In the genomic region with DNA sequence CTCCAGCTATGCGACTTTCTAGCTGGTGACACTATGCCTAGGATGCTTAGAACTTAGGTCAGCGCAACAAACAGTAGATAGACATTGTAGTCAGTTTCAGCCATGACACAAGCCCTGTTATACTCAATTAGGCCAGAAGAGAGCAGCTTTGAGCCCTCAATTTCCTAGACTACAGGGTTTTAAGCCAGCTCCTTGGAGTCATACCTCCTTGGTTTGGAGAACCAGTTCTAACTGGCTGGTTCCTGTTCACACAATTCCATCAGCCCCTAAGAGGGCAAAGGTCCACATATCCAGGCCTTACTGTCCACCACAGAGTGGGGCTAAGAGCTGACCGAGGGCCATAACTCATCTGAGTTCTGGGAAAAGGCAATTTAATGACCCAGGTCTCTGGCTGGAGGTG, we compare ENCODE assay signal across 10 mouse cellular contexts. TPM values are rescaled to one million over a fixed set of nuclear protein-coding genes. Genes with fewer than 3 reads are reported as not detected.
DNase-seq lines count a peak whose midpoint lies in the region; ATAC-seq and TF ChIP-seq lines count a peak whose summit lies in the region.
"Had no signal": no experiment of that assay in that cellular context is flagged by ENCODE, and none has a peak within 500 bp of the region (broad histone marks: within the 10 kb centered on the region; RNA-seq: fewer than 3 reads in every experiment).

No protein-coding gene starts in this region.

- no peak overlapping the region for H3K4me3 ChIP-seq in ES-E14 (ENCODE audit: insufficient read depth in 1 of 2, low read depth in 1 of 2, low read length in 2 of 2, poor library complexity in 1 of 2, severe bottlenecking in 1 of 2)
- no peak overlapping the region for H3K4me3 ChIP-seq in heart, postnatal 0 days (ENCODE audit: low read depth, low read length)
- H3K4me3 ChIP-seq in midbrain, embryonic 13.5 days (replicated peaks), result no peak overlapping the region
- H3K4me3 ChIP-seq: embryonic facial prominence, embryonic 12.5 days had no signal

- H3K9me3 ChIP-seq in ES-E14 (ENCODE audit: control insufficient read depth, insufficient read depth, low read depth, low read length), result no peaks in the 10 kb centered on the region
- no peaks in the 10 kb centered on the region for H3K9me3 ChIP-seq in heart, postnatal 0 days (replicated peaks; ENCODE audit: control insufficient read depth, low read length)
- no peaks in the 10 kb centered on the region for H3K9me3 ChIP-seq in midbrain, embryonic 13.5 days
- H3K9me3 ChIP-seq: embryonic facial prominence, embryonic 12.5 days; megakaryocyte, embryonic 14.5 days had no signal

- TF ChIP-seq EP300 in heart, postnatal 0 days (IDR thresholded peaks at IDR 0.05; ENCODE audit: low read depth), result no peak

- no peak overlapping the region for H3K27ac ChIP-seq in ES-E14 (ENCODE audit: insufficient read depth, low read depth, low read length, poor library complexity, severe bottlenecking)
- H3K27ac ChIP-seq in heart, postnatal 0 days (ENCODE audit: low read depth), result no peak overlapping the region
- H3K27ac ChIP-seq in midbrain, embryonic 13.5 days, result no peak overlapping the region
- H3K27ac ChIP-seq: embryonic facial prominence, embryonic 12.5 days had no signal

- H3K4me2 ChIP-seq in heart, postnatal 0 days (ENCODE audit: low read depth, low read length), result no peak overlapping the region
- no peak overlapping the region for H3K4me2 ChIP-seq in midbrain, embryonic 13.5 days (replicated peaks)
- H3K4me2 ChIP-seq: embryonic facial prominence, embryonic 12.5 days had no signal

- 56% methylated on average over 3 of the region's 3 CpGs for WGBS in heart, postnatal 0 days
- WGBS in midbrain, embryonic 13.5 days, result 54% methylated on average over 3 of the region's 3 CpGs

- in situ Hi-C loops in ES-E14 (cut with MboI; ENCODE audit: low sequenced_read_pairs in 2 of 2, unreplicated experiment in 2 of 2), result no loop called here

- peak; percentile 60 for TF ChIP-seq CTCF in heart, postnatal 0 days (IDR thresholded peaks at IDR 0.05; ENCODE audit: low read depth)

- DNase-seq in layer of hippocampus, adult 11-12 months (ENCODE audit: low spot score), result peak; percentile 73
- no peak for DNase-seq in layer of hippocampus, postnatal 36 days
- DNase-seq in ES-E14 (ENCODE audit: low read depth, low spot score), result no peak
- DNase-seq in cerebellum, postnatal 36 days, result peak; percentile 60 to 75
- peak; percentile 75 for DNase-seq in heart, postnatal 0 days (ENCODE audit: low spot score)
- DNase-seq in layer of hippocampus, postnatal 10 days (ENCODE audit: low spot score in 2 of 2), result peak; percentile 66 to 72
- DNase-seq in Muller cell, postnatal 12 days (ENCODE audit: inconsistent ontology term), result no peak

- peaks cover 13% of the 10 kb centered on the region; the same call in 1 of the 2 replicates for H3K27me3 ChIP-seq in heart, postnatal 0 days (ENCODE audit: control insufficient read depth, insufficient read depth, low read length)
- H3K27me3 ChIP-seq in midbrain, embryonic 13.5 days, result peaks cover 9% of the 10 kb centered on the region; the same call in 1 of the 2 replicates

- ATAC-seq in heart, postnatal 0 days (ENCODE audit: insufficient read depth, low read depth), result peak; percentile 34
- ATAC-seq in midbrain, embryonic 13.5 days, result 0 out of 2 replicates have a peak, but pooled peaks have one; percentile 14

- no peak overlapping the region for H3K9ac ChIP-seq in ES-E14 (ENCODE audit: insufficient read depth, low read depth, low read length, poor library complexity, severe bottlenecking)
- H3K9ac ChIP-seq in heart, postnatal 0 days (replicated peaks; ENCODE audit: low read depth, low read length), result no peak overlapping the region
- no peak overlapping the region for H3K9ac ChIP-seq in midbrain, embryonic 13.5 days (replicated peaks)
- H3K9ac ChIP-seq: embryonic facial prominence, embryonic 12.5 days had no signal

- H3K36me3 ChIP-seq in ES-E14 (ENCODE audit: control insufficient read depth, insufficient read depth, low read length, poor library complexity, severe bottlenecking), result no peaks in the 10 kb centered on the region
- H3K36me3 ChIP-seq in heart, postnatal 0 days (replicated peaks; ENCODE audit: control insufficient read depth, insufficient read depth, low read length), result no peaks in the 10 kb centered on the region
- no peaks in the 10 kb centered on the region for H3K36me3 ChIP-seq in midbrain, embryonic 13.5 days
- H3K36me3 ChIP-seq: embryonic facial prominence, embryonic 12.5 days had no signal

- peaks cover 2 to 5% of the 10 kb centered on the region in 2 experiments; a peak in 3 of 4 replicates for H3K4me1 ChIP-seq in ES-E14 (ENCODE audit: control insufficient read depth in 2 of 2, insufficient read depth in 2 of 2, low read length in 2 of 2, poor library complexity in 1 of 2)
- peaks cover 24% of the 10 kb centered on the region for H3K4me1 ChIP-seq in heart, postnatal 0 days (ENCODE audit: control insufficient read depth, insufficient read depth)
- H3K4me1 ChIP-seq in midbrain, embryonic 13.5 days (replicated peaks), result peaks cover 19% of the 10 kb centered on the region
- H3K4me1 ChIP-seq: embryonic facial prominence, embryonic 12.5 days had no signal

TF ChIP-seq in ES-E14, 5 proteins besides CTCF, POLR2A, EP300 and RAD21:
- TF ChIP-seq ZC3H11A (IDR thresholded peaks at IDR 0.05; ENCODE audit: borderline replicate concordance, low read depth, low read length) (peak; percentile 36; the same call in 1 of the 2 replicates), ZNF384 (IDR thresholded peaks at IDR 0.05; ENCODE audit: low read depth, low read length) (no peak)

RNA-seq across cellular contexts. Expression of a gene that starts 3.2 kb away (rescaled TPM):
- total RNA-seq in layer of hippocampus, postnatal 36 days (2021), result 1 to 10 TPM in 1 of 2 experiments, under 1 TPM in 1; 0.63 to 1.1 TPM
- 7.4 and 8.0 TPM in 2 replicates for total RNA-seq in ES-E14 (2012; rRNA removed)
- 0.76 and 2.6 TPM in 2 replicates for total RNA-seq in heart, postnatal 0 days (2014; rRNA removed; ENCODE audit: low replicate concordance)
- polyA plus RNA-seq in heart, postnatal 0 days (2015; fragmentation: Nextera tagmentation; extraction: Ambion mirVana), result 2.0 and 2.2 TPM in 2 replicates
- 1 to 10 TPM; 3.1 TPM for total RNA-seq in layer of hippocampus, postnatal 10 days (2021)
- 53.5 and 56.3 TPM in 2 replicates for polyA plus RNA-seq in midbrain, embryonic 13.5 days (2015; fragmentation: Nextera tagmentation; extraction: Ambion mirVana)

RNA-seq across cellular contexts. Expression of a gene that starts 14.3 kb away (rescaled TPM):
- total RNA-seq in layer of hippocampus, postnatal 36 days (2021), result 1 to 10 TPM; 3.0 to 3.3 TPM
- 1.2 and 2.8 TPM in 2 replicates for total RNA-seq in ES-E14 (2012; rRNA removed)
- 0.12 and 2.3 TPM in 2 replicates for total RNA-seq in heart, postnatal 0 days (2014; rRNA removed; ENCODE audit: low replicate concordance)
- polyA plus RNA-seq in heart, postnatal 0 days (2015; fragmentation: Nextera tagmentation; extraction: Ambion mirVana), result 0.68 and 0.95 TPM in 2 replicates
- 10 to 100 TPM; 11.1 to 11.5 TPM for total RNA-seq in layer of hippocampus, postnatal 10 days (2021)
- 6.3 and 6.7 TPM in 2 replicates for polyA plus RNA-seq in midbrain, embryonic 13.5 days (2015; fragmentation: Nextera tagmentation; extraction: Ambion mirVana)

Comparison
In these comparisons a context has a peak if more than half of its experiments do, and no peak if none do; other contexts are left out.
1. DNase-seq: peak in layer of hippocampus, adult 11-12 months (single experiment), cerebellum, postnatal 36 days (2 of 2), heart, postnatal 0 days (single experiment) and layer of hippocampus, postnatal 10 days (2 of 2); none in layer of hippocampus, postnatal 36 days (0 of 2), ES-E14 (single experiment) and Muller cell, postnatal 12 days (single experiment).